Mouse (Mus musculus): ENCODE measurements around the gene Mogs. TPM values are rescaled to one million over a fixed set of nuclear protein-coding genes. Genes with fewer than 3 reads are reported as not detected.

Gene Mogs
- polyA plus RNA-seq, 1 experiment from 2014 or later: 26.9 TPM

- 88% methylated on average over 9 of the region's 9 CpGs for WGBS
- H3K9ac ChIP-seq (replicated peaks): no peak overlapping the region
- no peaks in the 10 kb centered on the region for H3K9me3 ChIP-seq
Observed at GRCm38 (mm10) chr6:83132176-83132919, 17.1 kb downstream of the Mogs start.

GRCm38 (mm10) chr6:83134226-83134625 lies 18.9 kb downstream of the Mogs start:
- H3K9me3 ChIP-seq: no peaks in the 10 kb centered on the region
- peaks cover 38% of the 10 kb centered on the region for H3K4me1 ChIP-seq (replicated peaks)
- H3K27me3 ChIP-seq: peaks cover 19% of the 10 kb centered on the region
- no peak overlapping the region for H3K4me2 ChIP-seq (replicated peaks)
- no peak overlapping the region for H3K9ac ChIP-seq (replicated peaks)
- no peak for ATAC-seq
- no peak overlapping the region for H3K27ac ChIP-seq
- 64% methylated on average over 3 of the region's 3 CpGs for WGBS
- H3K36me3 ChIP-seq: no peaks in the 10 kb centered on the region
- no peak overlapping the region for H3K4me3 ChIP-seq (replicated peaks)

More at GRCm38 (mm10) chr6:83132176-83132919, 17.1 kb downstream of the Mogs start:
- Histone ChIP-seq H3K27me3 (peaks cover 19% of the 10 kb centered on the region), H3K27ac (no peak overlapping the region), H3K36me3 (no peaks in the 10 kb centered on the region), H3K4me2 (replicated peaks) (no peak overlapping the region), H3K4me1 (replicated peaks) (peaks cover 19% of the 10 kb centered on the region), H3K4me3 (replicated peaks) (no peak overlapping the region)
- no peak for ATAC-seq

- H3K27me3 ChIP-seq: peaks cover 19% of the 10 kb centered on the region
- ATAC-seq: no peak
- WGBS: 58% methylated on average over 7 of the region's 7 CpGs
- peaks cover 40% of the 10 kb centered on the region for H3K4me1 ChIP-seq (replicated peaks)
- H3K4me3 ChIP-seq (replicated peaks): peak within 1 kb of the TSS; percentile 47
- H3K4me2 ChIP-seq (replicated peaks): peak within 1 kb of the TSS; percentile 67
- H3K36me3 ChIP-seq: no peaks in the 10 kb centered on the region
- H3K9me3 ChIP-seq: no peaks in the 10 kb centered on the region
- H3K9ac ChIP-seq (replicated peaks): peak within 1 kb of the TSS; percentile 57
- no peak within 1 kb of the TSS for H3K27ac ChIP-seq
Observed at GRCm38 (mm10) chr6:83134951-83135513, 19.7 kb downstream of the Mogs start, which contains the start of gene Rtkn. Rtkn (plus strand) TSS chr6:83135463.

- H3K4me2 ChIP-seq (replicated peaks): peak overlapping the region; percentile 67
- no peak overlapping the region for H3K27ac ChIP-seq
- no peaks in the 10 kb centered on the region for H3K9me3 ChIP-seq
- H3K36me3 ChIP-seq: no peaks in the 10 kb centered on the region
- 5% methylated on average over 37 of the region's 37 CpGs for WGBS
- H3K4me1 ChIP-seq (replicated peaks): peaks cover 40% of the 10 kb centered on the region
- ATAC-seq: no peak
- H3K9ac ChIP-seq (replicated peaks): peak overlapping the region; percentile 57
- H3K27me3 ChIP-seq: peaks cover 19% of the 10 kb centered on the region
- H3K4me3 ChIP-seq (replicated peaks): peak overlapping the region; percentile 47
Observed at GRCm38 (mm10) chr6:83135571-83136161, 20.4 kb downstream of the Mogs start.

GRCm38 (mm10) chr6:83136291-83136880 lies 21.1 kb downstream of the Mogs start:
- H3K27me3 ChIP-seq: peaks cover 21% of the 10 kb centered on the region
- H3K4me2 ChIP-seq (replicated peaks): peak overlapping the region; percentile 67
- no peaks in the 10 kb centered on the region for H3K9me3 ChIP-seq
- peak overlapping the region; percentile 80 for H3K9ac ChIP-seq (replicated peaks)
- peak overlapping the region; percentile 93 for H3K27ac ChIP-seq
- peak; percentile 29 for ATAC-seq
- H3K4me3 ChIP-seq (replicated peaks): peak overlapping the region; percentile 47
- H3K4me1 ChIP-seq (replicated peaks): peaks cover 40% of the 10 kb centered on the region
- 9% methylated on average over 5 of the region's 5 CpGs for WGBS
- no peaks in the 10 kb centered on the region for H3K36me3 ChIP-seq

- Histone ChIP-seq H3K27ac (peak overlapping the region; percentile 93), H3K27me3 (peaks cover 21% of the 10 kb centered on the region), H3K4me1 (replicated peaks) (peaks cover 45% of the 10 kb centered on the region), H3K36me3 (no peaks in the 10 kb centered on the region), H3K9ac (replicated peaks) (peak overlapping the region; percentile 80), H3K4me2 (replicated peaks) (peak overlapping the region; percentile 67), H3K9me3 (no peaks in the 10 kb centered on the region), H3K4me3 (replicated peaks) (peak overlapping the region; percentile 47)
- WGBS: 1% methylated on average over 26 of the region's 26 CpGs
- peak; percentile 78 for ATAC-seq
Observed at GRCm38 (mm10) chr6:83136881-83137575, 21.7 kb downstream of the Mogs start.

GRCm38 (mm10) chr6:83137576-83137950 lies 22.3 kb downstream of the Mogs start:
- ATAC-seq: peak; percentile 65
- H3K4me1 ChIP-seq (replicated peaks): peaks cover 50% of the 10 kb centered on the region

GRCm38 (mm10) chr6:83138056-83138455 lies 22.8 kb downstream of the Mogs start:
- under 1% methylated on average over 11 of the region's 11 CpGs for WGBS
- H3K4me1 ChIP-seq (replicated peaks): peaks cover 54% of the 10 kb centered on the region

More at GRCm38 (mm10) chr6:83137576-83137950, 22.3 kb downstream of the Mogs start:
- peak overlapping the region; percentile 67 for H3K4me2 ChIP-seq (replicated peaks)
- H3K27me3 ChIP-seq: peaks cover 21% of the 10 kb centered on the region
- peak overlapping the region; percentile 47 for H3K4me3 ChIP-seq (replicated peaks)
- peak overlapping the region; percentile 93 for H3K27ac ChIP-seq
- 2% methylated on average over 12 of the region's 12 CpGs for WGBS
- H3K36me3 ChIP-seq: no peaks in the 10 kb centered on the region
- H3K9ac ChIP-seq (replicated peaks): peak overlapping the region; percentile 80
- H3K9me3 ChIP-seq: no peaks in the 10 kb centered on the region

GRCm38 (mm10) chr6:83140044-83140443 lies 24.7 kb downstream of the Mogs start:
- Histone ChIP-seq H3K27me3 (peaks cover 18% of the 10 kb centered on the region), H3K4me1 (replicated peaks) (peaks cover 55% of the 10 kb centered on the region), H3K4me2 (replicated peaks) (no peak overlapping the region), H3K4me3 (replicated peaks) (no peak overlapping the region), H3K9me3 (no peaks in the 10 kb centered on the region), H3K36me3 (no peaks in the 10 kb centered on the region), H3K9ac (replicated peaks) (no peak overlapping the region), H3K27ac (no peak overlapping the region)
- no peak for ATAC-seq
- WGBS: 96% methylated on average over 8 of the region's 8 CpGs

More at GRCm38 (mm10) chr6:83138056-83138455, 22.8 kb downstream of the Mogs start:
- H3K9me3 ChIP-seq: no peaks in the 10 kb centered on the region
- H3K27ac ChIP-seq: peak overlapping the region; percentile 93
- peak overlapping the region; percentile 67 for H3K4me2 ChIP-seq (replicated peaks)
- peaks cover 21% of the 10 kb centered on the region for H3K27me3 ChIP-seq
- H3K9ac ChIP-seq (replicated peaks): peak overlapping the region; percentile 80
- peak overlapping the region; percentile 47 for H3K4me3 ChIP-seq (replicated peaks)
- H3K36me3 ChIP-seq: no peaks in the 10 kb centered on the region
- peak; percentile 29 for ATAC-seq

- peak overlapping the region; percentile 65 for H3K9ac ChIP-seq (replicated peaks)
Observed at GRCm38 (mm10) chr6:83141636-83142035, 26.3 kb downstream of the Mogs start.

GRCm38 (mm10) chr6:83142211-83142731 lies 27.0 kb downstream of the Mogs start:
- H3K27me3 ChIP-seq: 0 out of 2 replicates have a peak, but pooled peaks cover 2% of the 10 kb centered on the region
- no peak for ATAC-seq
- no peak overlapping the region for H3K27ac ChIP-seq
- peak overlapping the region; percentile 65 for H3K9ac ChIP-seq (replicated peaks)
- 2% methylated on average over 41 of the region's 41 CpGs for whole genome bisulfite sequencing
- peaks cover 37% of the 10 kb centered on the region for H3K4me1 ChIP-seq (replicated peaks)
- H3K9me3 ChIP-seq: no peaks in the 10 kb centered on the region
- H3K4me2 ChIP-seq (replicated peaks): peak overlapping the region; percentile 66
- H3K4me3 ChIP-seq (replicated peaks): peak overlapping the region; percentile 37
- H3K36me3 ChIP-seq: 0 out of 2 replicates have a peak, but pooled peaks cover 4% of the 10 kb centered on the region

More at GRCm38 (mm10) chr6:83141636-83142035, 26.3 kb downstream of the Mogs start:
- no peaks in the 10 kb centered on the region for H3K9me3 ChIP-seq
- H3K4me3 ChIP-seq (replicated peaks): no peak overlapping the region; the same call in 1 of the 2 replicates
- H3K4me1 ChIP-seq (replicated peaks): peaks cover 43% of the 10 kb centered on the region
- no peak for ATAC-seq
- 29% methylated on average over 4 of the region's 4 CpGs for WGBS
- H3K27me3 ChIP-seq: 0 out of 2 replicates have a peak, but pooled peaks cover 2% of the 10 kb centered on the region
- no peak overlapping the region for H3K27ac ChIP-seq
- peak overlapping the region; percentile 66 for H3K4me2 ChIP-seq (replicated peaks)
- 0 out of 2 replicates have a peak, but pooled peaks cover under 1% of the 10 kb centered on the region for H3K36me3 ChIP-seq
